Mouse (Mus musculus) layer of hippocampus, postnatal 25 days (tissue): ENCODE data around the gene Tex21. TPM values are rescaled to one million over a fixed set of nuclear protein-coding genes. Genes with fewer than 3 reads are reported as not detected.
"Not testable (repeated sequence)": the region's sequence is repeated elsewhere in the genome, so short reads cannot be mapped to it uniquely, and the experiment has no call there.

Source experiments
- DNase-seq, 2 experiments: peaks; one replicate each; pipeline ENCODE4 v3.0.0; 2022; ENCODE audit warnings: mixed read lengths in 2 of 2, low spot score in 1 of 2; ENCODE audit errors: extremely low spot score in 1 of 2
- total RNA-seq, 2 experiments: library from RNA; stranded (reverse); gene quantifications; 2 replicates each; pipeline ENCODE4 v1.2.3; 2021

The Tex21 gene
- total RNA-seq, 2 experiments from 2014 or later = not detected

GRCm38 (mm10) chr12:76200326-76200725 lies 46.2 kb downstream of the Tex21 start:
- DNase-seq = no peak

GRCm38 (mm10) chr12:76197071-76197470 lies 49.5 kb downstream of the Tex21 start:
- DNase-seq = no peak

- peak; percentile 63 to 76 for DNase-seq
These were observed 49.9 kb downstream of the Tex21 start for GRCm38 (mm10) chr12:76196709-76197054.

- peak in 1 of 2 experiments; percentile 51 for DNase-seq
These were observed 50.4 kb downstream of the Tex21 start for GRCm38 (mm10) chr12:76195912-76196708.

GRCm38 (mm10) chr12:76194526-76194925 lies 52.0 kb downstream of the Tex21 start:
- DNase-seq = no peak

- DNase-seq = no peak
These were observed 55.6 kb downstream of the Tex21 start for GRCm38 (mm10) chr12:76190940-76191339.

GRCm38 (mm10) chr12:76187849-76188248 lies 58.7 kb downstream of the Tex21 start:
- DNase-seq = no peak

GRCm38 (mm10) chr12:76186473-76186872 lies 60.1 kb downstream of the Tex21 start:
- no peak for DNase-seq

GRCm38 (mm10) chr12:76185167-76185816 lies 61.3 kb downstream of the Tex21 start:
- DNase-seq = no peak

- no peak for DNase-seq
These were observed 62.3 kb downstream of the Tex21 start for GRCm38 (mm10) chr12:76184271-76184670.

- no peak for DNase-seq
These were observed 63.7 kb downstream of the Tex21 start for GRCm38 (mm10) chr12:76182831-76183230.

- no peak for DNase-seq
These were observed 65.1 kb downstream of the Tex21 start for GRCm38 (mm10) chr12:76181471-76181870.

GRCm38 (mm10) chr12:76180442-76180841 lies 66.1 kb downstream of the Tex21 start:
- DNase-seq = no peak

- DNase-seq = no peak
These were observed 67.0 kb downstream of the Tex21 start for GRCm38 (mm10) chr12:76179527-76179926.

GRCm38 (mm10) chr12:76179051-76179450 lies 67.5 kb downstream of the Tex21 start:
- no peak for DNase-seq

GRCm38 (mm10) chr12:76177864-76178518 lies 68.6 kb downstream of the Tex21 start:
- peak; percentile 50 to 82 for DNase-seq

- no peak for DNase-seq
These were observed 69.3 kb downstream of the Tex21 start, which contains the start of gene Esr2 for GRCm38 (mm10) chr12:76177000-76177863. Gene Esr2, minus strand, starts transcription at chr12:76177259.

GRCm38 (mm10) chr12:76165641-76166040 lies 80.9 kb downstream of the Tex21 start:
- no peak for DNase-seq

- DNase-seq = not testable (repeated sequence)
These were observed 94.2 kb downstream of the Tex21 start for GRCm38 (mm10) chr12:76152389-76152788.
